Mouse (Mus musculus) neural tube, embryonic 11.5 days (tissue): ENCODE measurements at regions not wholly inside any gene's neighbourhood (a gene's known extent, or its start where the extent isn't known, plus 50 kb on each side); places are given as distances from the start of the nearest gene placed in this dataset.

ENCODE experiments used
- ATAC-seq: fragments of 200-750 bp; cut with Nextera tagmentation; 2 replicates; pipeline ENCODE4 v1.8.0; 2017; ENCODE audit warnings: moderate number of reproducible peaks, mild to moderate bottlenecking, moderate TSS enrichment, moderate library complexity; ENCODE audit not compliant: insufficient read depth, low FRiP score, low TSS enrichment
- DNase-seq: peaks from one replicate; pipeline ENCODE4 v3.0.0-alpha.2; 2015; ENCODE audit warnings: low spot score
- H3K27ac ChIP-seq: fragments of 300-500 bp; sonication (generic); 2 replicates; pipeline ENCODE4 v1.5.1; 2014; ENCODE audit warnings: low read depth, mild to moderate bottlenecking, low read length
- H3K27me3 ChIP-seq: fragments of 300-500 bp; sonication (generic); 2 replicates; pipeline ENCODE4 v1.6.1; 2014; ENCODE audit warnings: mild to moderate bottlenecking, low read length, mixed read lengths; ENCODE audit not compliant: control insufficient read depth, insufficient read depth
- H3K36me3 ChIP-seq: fragments of 300-500 bp; sonication (generic); 2 replicates; pipeline ENCODE4 v1.6.1; 2014; ENCODE audit warnings: mild to moderate bottlenecking, low read length, moderate library complexity, mixed read lengths; ENCODE audit not compliant: control insufficient read depth, insufficient read depth
- H3K4me1 ChIP-seq: fragments of 300-500 bp; sonication (generic); 2 replicates; pipeline ENCODE4 v1.6.1; 2014; ENCODE audit warnings: low read length, mixed read lengths; ENCODE audit not compliant: control insufficient read depth, insufficient read depth
- H3K4me2 ChIP-seq: fragments of 300-500 bp; sonication (generic); 2 replicates; pipeline ENCODE4 v1.6.1; 2014; ENCODE audit warnings: low read depth, mild to moderate bottlenecking, moderate library complexity
- H3K4me3 ChIP-seq: fragments of 300-500 bp; sonication (generic); 2 replicates; pipeline ENCODE4 v1.5.1; 2014; ENCODE audit warnings: low read depth, low read length
- H3K9ac ChIP-seq: fragments of 300-500 bp; sonication (generic); 2 replicates; pipeline ENCODE4 v1.6.1; 2014; ENCODE audit warnings: mild to moderate bottlenecking, low read length
- H3K9me3 ChIP-seq: fragments of 300-500 bp; sonication (generic); 2 replicates; pipeline ENCODE4 v1.6.1; 2016; ENCODE audit warnings: low read length; ENCODE audit not compliant: control insufficient read depth
- WGBS: fragments of 180-500 bp; shearing (Covaris S2); extraction: QIAGEN DNeasy Blood & Tissue Kit; methylation state at CpG from one replicate; pipeline ENCODE4 v1.1.7; 2014; 5-methylcytosine and 5-hydroxymethylcytosine counted together

GRCm38 (mm10) chr6:117079500-117079899, 88.8 kb upstream of the Cxcl12 start:
- Histone ChIP-seq H3K4me2 (no peak overlapping the region), H3K4me3 (no peak overlapping the region), H3K9me3 (no peaks in the 10 kb centered on the region), H3K9ac (no peak overlapping the region), H3K27ac (no peak overlapping the region), H3K36me3 (no peaks in the 10 kb centered on the region), H3K27me3 (no peaks in the 10 kb centered on the region), H3K4me1 (no peaks in the 10 kb centered on the region)
- ATAC-seq = no peak
- no peak for DNase-seq
- 57% methylated on average over 5 of the region's 5 CpGs for WGBS

GRCm38 (mm10) chr6:117080973-117081372, 87.4 kb upstream of the Cxcl12 start:
- DNase-seq (peak; percentile 32), ATAC-seq (no peak)
- no peaks in the 10 kb centered on the region for H3K4me1 ChIP-seq
- no peak overlapping the region for H3K9ac ChIP-seq
- no peaks in the 10 kb centered on the region for H3K36me3 ChIP-seq
- H3K27ac ChIP-seq = no peak overlapping the region
- no peaks in the 10 kb centered on the region for H3K9me3 ChIP-seq
- whole genome bisulfite sequencing = 45% methylated on average over 13 of the region's 13 CpGs
- H3K4me2 ChIP-seq = no peak overlapping the region
- no peaks in the 10 kb centered on the region for H3K27me3 ChIP-seq
- H3K4me3 ChIP-seq = no peak overlapping the region

DNA sequence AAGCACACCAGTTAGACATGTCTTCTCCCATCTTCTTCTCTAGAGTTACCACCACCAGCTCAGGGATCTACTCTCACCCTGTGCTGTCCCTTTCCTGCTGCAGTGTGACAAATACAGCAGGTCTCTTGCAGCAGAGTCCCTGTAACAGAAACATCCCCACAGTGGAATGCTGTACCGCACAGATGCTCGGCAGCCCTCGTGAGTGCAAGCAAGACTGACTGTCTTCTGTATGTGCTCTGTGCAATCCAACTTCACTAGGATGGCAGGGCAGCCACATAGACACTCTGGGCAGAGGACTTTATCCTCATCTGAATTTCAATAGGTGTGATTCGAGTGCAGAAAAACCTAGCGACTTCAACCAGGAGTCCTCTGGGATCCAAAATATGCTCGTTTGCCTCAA, 84.1 kb upstream of the Cxcl12 start:
- Histone ChIP-seq H3K9me3 (no peaks in the 10 kb centered on the region), H3K27me3 (no peaks in the 10 kb centered on the region), H3K4me3 (no peak overlapping the region), H3K4me1 (no peaks in the 10 kb centered on the region), H3K4me2 (no peak overlapping the region), H3K9ac (no peak overlapping the region), H3K27ac (no peak overlapping the region), H3K36me3 (no peaks in the 10 kb centered on the region)
- WGBS = 59% methylated on average over 6 of the region's 6 CpGs
- no peak for ATAC-seq
- no peak for DNase-seq

- Histone ChIP-seq H3K4me3 (no peak overlapping the region), H3K27me3 (no peaks in the 10 kb centered on the region), H3K27ac (no peak overlapping the region), H3K9me3 (no peaks in the 10 kb centered on the region), H3K4me1 (no peaks in the 10 kb centered on the region), H3K4me2 (no peak overlapping the region), H3K36me3 (no peaks in the 10 kb centered on the region), H3K9ac (no peak overlapping the region)
- WGBS = 74% methylated on average over 13 of the region's 13 CpGs
- ATAC-seq (no peak), DNase-seq (no peak)
Observed at GRCm38 (mm10) chr6:117084833-117085500, 83.4 kb upstream of the Cxcl12 start.

- Histone ChIP-seq H3K27me3 (no peaks in the 10 kb centered on the region), H3K9ac (no peak overlapping the region), H3K4me2 (no peak overlapping the region), H3K4me1 (no peaks in the 10 kb centered on the region), H3K27ac (no peak overlapping the region), H3K4me3 (no peak overlapping the region), H3K36me3 (no peaks in the 10 kb centered on the region), H3K9me3 (no peaks in the 10 kb centered on the region)
- 80% methylated on average over 6 of the region's 6 CpGs for WGBS
- DNase-seq = no peak
- no peak for ATAC-seq
Observed at GRCm38 (mm10) chr6:117094742-117095141, 73.6 kb upstream of the Cxcl12 start.

DNA sequence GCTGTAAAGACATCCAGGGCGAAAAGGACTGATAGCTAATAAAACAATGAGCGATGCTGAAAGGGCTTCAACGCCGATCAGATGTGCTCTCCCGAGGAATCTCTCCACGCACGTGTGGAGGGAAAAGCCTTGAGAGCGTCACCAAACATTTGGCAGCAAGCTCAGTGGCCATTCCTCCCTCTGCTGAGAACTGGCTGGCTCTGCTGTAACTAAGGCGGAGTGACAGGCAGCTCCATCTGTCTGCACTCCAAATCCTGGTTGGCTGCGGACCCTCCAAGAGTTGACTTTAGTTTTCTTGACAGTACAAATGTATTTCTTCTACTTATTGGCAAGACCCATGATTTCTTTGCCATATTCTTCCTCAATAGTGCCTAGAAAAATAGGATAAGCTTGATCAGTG, 68.5 kb upstream of the Cxcl12 start:
- no peak overlapping the region for H3K4me3 ChIP-seq
- no peak overlapping the region for H3K9ac ChIP-seq
- H3K27me3 ChIP-seq = no peaks in the 10 kb centered on the region
- H3K27ac ChIP-seq = no peak overlapping the region
- H3K4me2 ChIP-seq = no peak overlapping the region
- DNase-seq = no peak
- H3K36me3 ChIP-seq = no peaks in the 10 kb centered on the region
- H3K4me1 ChIP-seq = no peaks in the 10 kb centered on the region
- no peaks in the 10 kb centered on the region for H3K9me3 ChIP-seq
- no peak for ATAC-seq
- WGBS = 74% methylated on average over 10 of the region's 10 CpGs

DNA sequence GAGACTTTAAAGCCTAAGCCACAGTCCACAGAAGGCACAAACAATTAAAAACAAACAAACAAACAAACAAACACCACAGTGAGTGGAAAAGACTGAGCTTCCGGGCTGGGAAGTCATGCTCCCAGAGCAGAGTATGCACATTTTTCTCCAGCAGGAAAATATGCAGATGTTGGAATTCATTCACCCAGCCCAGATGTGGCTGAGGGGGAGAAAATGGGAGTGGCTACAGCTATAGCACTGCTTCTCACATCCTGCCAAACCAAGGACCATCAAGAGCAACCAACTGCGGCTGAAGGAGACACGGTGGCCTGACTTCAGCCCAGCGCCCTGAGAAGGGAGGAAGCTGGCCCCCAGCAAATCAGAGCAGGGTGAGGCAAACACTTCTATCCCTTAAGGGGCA, 65.6 kb upstream of the Cxcl12 start:
- ATAC-seq (no peak), DNase-seq (no peak)
- Histone ChIP-seq H3K4me1 (no peaks in the 10 kb centered on the region), H3K27me3 (no peaks in the 10 kb centered on the region), H3K4me2 (no peak overlapping the region), H3K9me3 (no peaks in the 10 kb centered on the region), H3K9ac (no peak overlapping the region), H3K36me3 (no peaks in the 10 kb centered on the region), H3K4me3 (no peak overlapping the region), H3K27ac (no peak overlapping the region)
- 80% methylated on average over 4 of the region's 4 CpGs for WGBS

GRCm38 (mm10) chr6:117104047-117104446, 64.3 kb upstream of the Cxcl12 start:
- DNase-seq = no peak
- Histone ChIP-seq H3K9ac (no peak overlapping the region), H3K4me1 (no peaks in the 10 kb centered on the region), H3K4me2 (no peak overlapping the region), H3K4me3 (no peak overlapping the region), H3K27me3 (no peaks in the 10 kb centered on the region), H3K36me3 (no peaks in the 10 kb centered on the region), H3K27ac (no peak overlapping the region), H3K9me3 (no peaks in the 10 kb centered on the region)
- ATAC-seq = no peak
- whole genome bisulfite sequencing = 87% methylated on average over 6 of the region's 6 CpGs

GRCm38 (mm10) chr6:117104463-117104862, 63.9 kb upstream of the Cxcl12 start:
- Histone ChIP-seq H3K27me3 (no peaks in the 10 kb centered on the region), H3K4me1 (no peaks in the 10 kb centered on the region), H3K9me3 (no peaks in the 10 kb centered on the region), H3K4me3 (no peak overlapping the region), H3K27ac (no peak overlapping the region), H3K36me3 (no peaks in the 10 kb centered on the region), H3K4me2 (no peak overlapping the region), H3K9ac (no peak overlapping the region)
- DNase-seq (no peak), ATAC-seq (no peak)
- 90% methylated on average over 2 of the region's 2 CpGs for WGBS
